Mouse (Mus musculus) CH12.LX (cell line): ENCODE results near the gene Psmb11. TPM values are rescaled to one million over a fixed set of nuclear protein-coding genes. Genes with fewer than 3 reads are reported as not detected.

Experiments used
- DNase-seq: peaks from one replicate; pipeline ENCODE4 v3.0.0-alpha.2; 2013; ENCODE audit errors: extremely low read depth
- H3K27ac ChIP-seq: 2 replicates; pipeline ENCODE4 v1.5.1; 2012; ENCODE audit warnings: low read depth, mild to moderate bottlenecking, control low read depth, moderate library complexity; ENCODE audit not compliant: insufficient read depth
- H3K27me3 ChIP-seq: replicated peaks from 2 replicates; pipeline ENCODE3; 2012; ENCODE audit warnings: inconsistent platforms
- H3K36me3 ChIP-seq, 2 experiments: replicated peaks in 1 of 2; 2 replicates each; pipeline versions ENCODE3 to v1.6.1; 2012; ENCODE audit warnings: inconsistent platforms in 1 of 2, low read length in 1 of 2, mild to moderate bottlenecking in 1 of 2, mixed read lengths in 1 of 2, moderate library complexity in 1 of 2; ENCODE audit not compliant: control insufficient read depth in 1 of 2, insufficient read depth in 1 of 2
- H3K4me1 ChIP-seq, 2 experiments: 2 replicates each; pipeline ENCODE4 v1.6.1; 2012; ENCODE audit warnings: inconsistent platforms in 1 of 2, moderate library complexity in 1 of 2; ENCODE audit not compliant: insufficient read depth in 2 of 2, control insufficient read depth in 1 of 2
- H3K4me2 ChIP-seq: 2 replicates; pipeline ENCODE4 v1.6.1; 2012; ENCODE audit warnings: low read depth, mild to moderate bottlenecking, control low read depth; ENCODE audit not compliant: poor library complexity, insufficient read depth, severe bottlenecking
- H3K4me3 ChIP-seq, 3 experiments: fragments of 150-350 bp in 1 of 3; sonication (generic) in 1 of 3; replicated peaks in 1 of 3; 2 replicates each; pipeline versions ENCODE3 to v1.5.1; 2011 to 2012; ENCODE audit warnings: low read depth in 2 of 3, low read length in 2 of 3, mild to moderate bottlenecking in 2 of 3, moderate library complexity in 2 of 3, control low read depth in 1 of 3, improper control_type of control experiment in 1 of 3, inconsistent platforms in 1 of 3, mixed read lengths in 1 of 3; ENCODE audit not compliant: poor library complexity in 1 of 3
- H3K79me2 ChIP-seq: replicated peaks from 2 replicates; pipeline ENCODE4 v1.6.1; 2012; ENCODE audit warnings: mild to moderate bottlenecking, moderate library complexity; ENCODE audit not compliant: control insufficient read depth, poor library complexity, insufficient read depth, severe bottlenecking; ENCODE audit errors: extremely low read depth
- H3K9ac ChIP-seq: 2 replicates; pipeline ENCODE4 v1.6.1; 2012; ENCODE audit warnings: low read depth, mild to moderate bottlenecking, control low read depth, moderate library complexity; ENCODE audit not compliant: insufficient read depth
- H3K9me3 ChIP-seq: replicated peaks from 2 replicates; pipeline ENCODE3; 2012; ENCODE audit warnings: low read length, inconsistent platforms, mixed read lengths
- CHD2 ChIP-seq: IDR thresholded peaks from 2 replicates; pipeline ENCODE4 v1.6.1; 2011; ENCODE audit warnings: low read length, improper control_type of control experiment
- ELF1 ChIP-seq: IDR thresholded peaks from 2 replicates; pipeline ENCODE4 v1.6.1; 2014; ENCODE audit warnings: low read depth, mild to moderate bottlenecking, inconsistent platforms, low read length, improper control_type of control experiment
- EP300 ChIP-seq: IDR thresholded peaks from 2 replicates; pipeline ENCODE4 v1.6.1; 2011; ENCODE audit warnings: low read length, improper control_type of control experiment
- ETS1 ChIP-seq: conservative IDR thresholded peaks from 2 replicates; pipeline ENCODE4 v1.6.1; 2012; ENCODE audit warnings: low read depth, mild to moderate bottlenecking, inconsistent platforms, low read length, improper control_type of control experiment, moderate library complexity
- HCFC1 ChIP-seq: IDR thresholded peaks from 2 replicates; pipeline ENCODE4 v1.6.1; 2012; ENCODE audit warnings: low read depth, mild to moderate bottlenecking, inconsistent platforms, low read length, improper control_type of control experiment
- IRF4 ChIP-seq: IDR thresholded peaks from 2 replicates; pipeline ENCODE4 v1.6.1; 2014; ENCODE audit warnings: low read depth, mild to moderate bottlenecking, inconsistent platforms, low read length, improper control_type of control experiment
- JUN ChIP-seq: IDR thresholded peaks from 2 replicates; pipeline ENCODE4 v1.6.1; 2011; ENCODE audit warnings: low read depth, mild to moderate bottlenecking, low read length, improper control_type of control experiment, moderate library complexity; ENCODE audit not compliant: insufficient read depth
- MAFK ChIP-seq: IDR thresholded peaks from 2 replicates; pipeline ENCODE4 v1.6.1; 2011; ENCODE audit warnings: low read length, improper control_type of control experiment; ENCODE audit not compliant: insufficient replicate concordance
- MEF2A ChIP-seq: IDR thresholded peaks from 2 replicates; pipeline ENCODE4 v1.6.1; 2014; ENCODE audit warnings: low read depth, mild to moderate bottlenecking, inconsistent platforms, low read length, improper control_type of control experiment, borderline replicate concordance
- MXI1 ChIP-seq: IDR thresholded peaks from 2 replicates; pipeline ENCODE4 v1.6.1; 2011; ENCODE audit warnings: mild to moderate bottlenecking, low read depth, low read length, improper control_type of control experiment
- MYC ChIP-seq: IDR thresholded peaks from 2 replicates; pipeline ENCODE4 v1.6.1; 2011; ENCODE audit warnings: low read depth, mild to moderate bottlenecking, improper control_type of control experiment, low read length
- NELFE ChIP-seq: IDR thresholded peaks from 2 replicates; pipeline ENCODE4 v1.6.1; 2011; ENCODE audit warnings: low read depth, low read length, improper control_type of control experiment
- POLR2AphosphoS2 ChIP-seq: IDR thresholded peaks from 2 replicates; pipeline ENCODE4 v1.6.1; 2011; ENCODE audit warnings: low read depth, low read length, improper control_type of control experiment
- RAD21 ChIP-seq: IDR thresholded peaks from 2 replicates; pipeline ENCODE4 v1.6.1; 2011; ENCODE audit warnings: low read depth, mild to moderate bottlenecking, low read length, improper control_type of control experiment, moderate library complexity
- SMC3 ChIP-seq: IDR thresholded peaks from 2 replicates; pipeline ENCODE4 v1.6.1; 2011; ENCODE audit warnings: low read depth, low read length, improper control_type of control experiment
- TBP ChIP-seq: conservative IDR thresholded peaks from 2 replicates; pipeline ENCODE4 v1.6.1; 2011; ENCODE audit warnings: low read depth, low read length, improper control_type of control experiment
- TCF12 ChIP-seq: IDR thresholded peaks from 2 replicates; pipeline ENCODE4 v1.6.1; 2014; ENCODE audit warnings: low read depth, mild to moderate bottlenecking, inconsistent platforms, low read length, improper control_type of control experiment
- USF1 ChIP-seq: IDR thresholded peaks from 2 replicates; pipeline ENCODE4 v1.6.1; 2014; ENCODE audit warnings: low read depth, mild to moderate bottlenecking, inconsistent platforms, low read length, improper control_type of control experiment
- USF2 ChIP-seq: conservative IDR thresholded peaks from 2 replicates; pipeline ENCODE4 v1.6.1; 2011; ENCODE audit warnings: low read depth, low read length, improper control_type of control experiment
- ZMIZ1 ChIP-seq: IDR thresholded peaks from 2 replicates; pipeline ENCODE4 v1.6.1; 2012; ENCODE audit warnings: low read depth, mild to moderate bottlenecking, inconsistent platforms, low read length, improper control_type of control experiment
- ZNF384 ChIP-seq: IDR thresholded peaks from 2 replicates; pipeline ENCODE4 v1.6.1; 2012; ENCODE audit warnings: low read depth, low read length, improper control_type of control experiment, inconsistent platforms
- dilution Hi-C: fragments of 300-500 bp; cut with MboI; formaldehyde crosslinking; loops from 2 replicates; pipeline ENCODE4 v1.14.3; 2020; ENCODE audit warnings: low sequenced_read_pairs; ENCODE audit not compliant: extremely low pct_unique_long_range_greater_than_20kb, extremely low pct_ligation_motif_present
- in situ Hi-C: fragments of 300-500 bp; cut with MboI; formaldehyde crosslinking; loops from 3 replicates; pipeline ENCODE4 v1.14.3; 2019; ENCODE audit warnings: low sequenced_read_pairs, low pct_ligation_motif_present, low pct_unique_long_range_greater_than_20kb, mixed read lengths
- polyA plus RNA-seq: library from polyadenylated mRNA; unstranded; fragments of >175 nt; gene quantifications from 2 replicates; pipeline ENCODE4 v1.2.1, GENCODE M21; 2012; ENCODE audit warnings: low read depth; ENCODE audit not compliant: insufficient read length
- total RNA-seq, 2 experiments: library from RNA; depleted of rRNA; stranded (reverse); fragments of 300-350 nt in 1 of 2; fragments of >200 nt in 1 of 2; gene quantifications; 2 replicates each; pipeline ENCODE4 v1.2.3; 2012 to 2014

The Psmb11 gene
- total and polyA plus RNA-seq, 3 experiments: not detected

DNA sequence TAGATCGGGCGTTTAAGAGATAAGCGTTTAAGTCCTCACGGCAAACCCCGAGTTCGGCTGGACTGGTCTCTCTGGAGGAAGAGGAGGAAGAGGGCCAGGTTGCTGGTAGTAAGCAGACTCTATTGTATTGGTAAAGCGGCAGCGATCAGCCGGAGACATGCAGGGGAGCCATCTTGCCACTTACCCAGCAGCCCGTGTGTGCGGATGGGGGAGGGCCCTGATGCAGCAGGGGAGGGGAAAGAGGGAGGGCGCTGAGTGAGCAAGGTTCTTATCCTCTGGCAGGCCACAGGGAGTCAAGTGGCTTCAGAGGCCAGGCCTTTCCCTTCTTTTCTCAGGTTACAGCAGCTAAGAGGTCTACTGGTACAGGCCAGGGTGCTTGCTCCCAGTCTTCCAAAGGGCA, 32.3 kb downstream of the Psmb11 start (continued):
- no peak for TF ChIP-seq USF1
- TF ChIP-seq ELF1: 0 out of 2 replicates have a peak, but pooled peaks have one; percentile 23
- TF ChIP-seq CHD2: 0 out of 2 replicates have a peak, but pooled peaks have one; percentile 36

DNA sequence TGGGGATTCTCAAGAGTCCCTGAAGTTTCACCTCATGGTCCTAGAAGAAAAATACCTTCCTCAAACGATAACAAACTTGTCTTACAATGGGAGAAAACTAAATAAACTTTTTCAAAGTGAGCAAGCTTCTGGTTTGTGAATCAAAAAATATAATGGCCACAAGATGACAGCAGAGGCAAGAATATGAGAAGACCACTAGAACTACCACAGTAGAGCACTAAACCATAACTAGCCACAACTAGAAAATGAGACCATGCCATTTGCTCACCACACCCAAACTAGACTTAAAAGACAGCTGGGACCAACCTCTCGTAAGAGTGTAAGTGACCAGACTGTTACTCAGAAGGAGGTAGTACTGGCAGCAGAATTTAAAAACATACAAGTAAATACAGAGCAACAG, 38.8 kb downstream of the Psmb11 start:
- H3K4me3 ChIP-seq: no peak overlapping the region
- H3K79me2 ChIP-seq: no peaks in the 10 kb centered on the region
- in situ Hi-C loops: no loop called here
- H3K9ac ChIP-seq: no peak overlapping the region
- peaks cover 72 to 95% of the 10 kb centered on the region in 2 experiments for H3K36me3 ChIP-seq
- H3K4me2 ChIP-seq: no peak overlapping the region
- no peaks in the 10 kb centered on the region for H3K9me3 ChIP-seq
- no peak for TF ChIP-seq SMC3
- TF ChIP-seq MAFK: no peak
- no peak for TF ChIP-seq NELFE
- no peak for TF ChIP-seq MXI1
- TF ChIP-seq ETS1: no peak
- TF ChIP-seq ZNF384: no peak
- no peak for TF ChIP-seq JUN
- TF ChIP-seq POLR2AphosphoS2: no peak
- no peak for TF ChIP-seq RAD21
- no peak for TF ChIP-seq ZMIZ1
- no peak for TF ChIP-seq EP300
- no peak for TF ChIP-seq ELF1
- TF ChIP-seq MEF2A: no peak
- TF ChIP-seq IRF4: no peak
- TF ChIP-seq HCFC1: no peak
- no peak for TF ChIP-seq MYC
- no peak for TF ChIP-seq USF2
- no peak for TF ChIP-seq TBP
- TF ChIP-seq USF1: no peak
- no peak for TF ChIP-seq TCF12
- H3K27me3 ChIP-seq: no peaks in the 10 kb centered on the region
- dilution Hi-C loops: no loop called here
- H3K27ac ChIP-seq: no peak overlapping the region
- no peak for DNase-seq
- no peaks in the 10 kb centered on the region for H3K4me1 ChIP-seq
